Mouse (Mus musculus) MEL-GATA-1-ER (cell line): ENCODE measurements around the gene Cldn22.

Experiments used
- DNase-seq: peaks from one replicate; pipeline ENCODE4 v3.0.0-alpha.2; 2012; ENCODE audit warnings: low read depth; ENCODE audit errors: extremely low read depth

Gene Cldn22

GRCm38 (mm10) chr8:47832616-47833015 lies 8.3 kb downstream of the Cldn22 start:
- DNase-seq = no peak

- no peak for DNase-seq
Measured at GRCm38 (mm10) chr8:47833944-47834343, 9.7 kb downstream of the Cldn22 start.

GRCm38 (mm10) chr8:47843063-47843462 lies 18.8 kb downstream of the Cldn22 start:
- no peak for DNase-seq

GRCm38 (mm10) chr8:47843651-47844050 lies 19.4 kb downstream of the Cldn22 start:
- DNase-seq = no peak

- DNase-seq = no peak
Measured at GRCm38 (mm10) chr8:47845956-47846355, 21.7 kb downstream of the Cldn22 start.

- DNase-seq = no peak
Measured at GRCm38 (mm10) chr8:47847161-47847560, 22.9 kb downstream of the Cldn22 start.

- no peak for DNase-seq
Measured at GRCm38 (mm10) chr8:47847931-47848330, 23.6 kb downstream of the Cldn22 start.

- DNase-seq = no peak
Measured at GRCm38 (mm10) chr8:47849842-47850241, 25.6 kb downstream of the Cldn22 start.

GRCm38 (mm10) chr8:47851824-47852502 lies 27.7 kb downstream of the Cldn22 start:
- DNase-seq = no peak

GRCm38 (mm10) chr8:47852737-47853136 lies 28.5 kb downstream of the Cldn22 start:
- DNase-seq = no peak

GRCm38 (mm10) chr8:47853356-47853755 lies 29.1 kb downstream of the Cldn22 start:
- no peak for DNase-seq

GRCm38 (mm10) chr8:47859259-47859658 lies 35.0 kb downstream of the Cldn22 start:
- DNase-seq = no peak

- DNase-seq = no peak
Measured at GRCm38 (mm10) chr8:47866568-47866967, 42.3 kb downstream of the Cldn22 start.

GRCm38 (mm10) chr8:47867067-47867466 lies 42.8 kb downstream of the Cldn22 start:
- peak; percentile 31 for DNase-seq

- peak; percentile 18 for DNase-seq
Measured at GRCm38 (mm10) chr8:47872361-47873107, 48.3 kb downstream of the Cldn22 start.

- DNase-seq = no peak
Measured at GRCm38 (mm10) chr8:47874497-47875178, 50.4 kb downstream of the Cldn22 start.
